7 mouse cellular contexts compared by ENCODE assay signal in the genomic region with DNA sequence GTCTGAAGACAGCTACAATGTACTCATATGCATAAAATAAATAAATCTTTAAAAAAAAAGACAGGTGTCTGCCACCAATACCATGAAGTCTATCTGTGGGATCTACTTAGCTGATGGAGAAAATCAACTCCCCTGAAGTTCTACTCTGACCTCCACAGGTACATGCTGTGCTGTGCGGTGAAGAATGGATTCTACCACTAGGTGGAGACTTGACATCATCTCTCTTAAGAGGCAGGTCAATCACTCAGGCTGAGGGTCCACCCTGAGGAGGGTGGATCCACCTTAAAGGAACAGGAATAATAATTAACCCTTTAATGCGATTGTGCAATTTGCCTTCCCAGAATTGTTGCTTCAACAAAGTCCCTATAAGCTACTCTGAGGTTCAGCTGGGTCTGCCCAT. TPM values are rescaled to one million over a fixed set of nuclear protein-coding genes. Genes with fewer than 3 reads are reported as not detected.
DNase-seq lines count a peak whose midpoint lies in the region; ATAC-seq and TF ChIP-seq lines count a peak whose summit lies in the region.

No protein-coding gene starts in this region.

- DNase-seq in midbrain, postnatal 0 days (ENCODE audit: low spot score): peak; percentile 28
- peak; percentile 50 for DNase-seq in kidney, postnatal 10 days
- DNase-seq in frontal cortex, postnatal 36 days (ENCODE audit: low spot score in 2 of 2): no peak
- no peak for DNase-seq in layer of hippocampus, adult 8-10 months (ENCODE audit: low spot score in 2 of 2)

- WGBS in midbrain, postnatal 0 days: 17% methylated on average over 2 of the region's 2 CpGs
- 20% methylated on average over 2 of the region's 2 CpGs for WGBS in midbrain, embryonic 16.5 days
- WGBS in stomach, embryonic 15.5 days: 21% methylated on average over 2 of the region's 2 CpGs

- no peak for ATAC-seq in midbrain, postnatal 0 days (ENCODE audit: low FRiP score)
- ATAC-seq in midbrain, embryonic 16.5 days: no peak
- ATAC-seq in stomach, embryonic 15.5 days (ENCODE audit: insufficient read depth, low FRiP score, low read depth): 0 out of 2 replicates have a peak, but pooled peaks have one; percentile 71

- no peak for TF ChIP-seq POLR2A in bone marrow macrophage, adult 2 months (IDR thresholded peaks at IDR 0.05; ENCODE audit: borderline replicate concordance, low read depth, low read length)

- H3K27ac ChIP-seq in midbrain, postnatal 0 days (ENCODE audit: low read depth, low read length): no peak overlapping the region
- no peak overlapping the region for H3K27ac ChIP-seq in midbrain, embryonic 16.5 days (ENCODE audit: low read length)
- H3K27ac ChIP-seq in bone marrow macrophage, adult 2 months (ENCODE audit: insufficient read depth, low read depth, low read length): no peak overlapping the region
- no peak overlapping the region for H3K27ac ChIP-seq in stomach, embryonic 15.5 days

- no peaks in the 10 kb centered on the region for H3K36me3 ChIP-seq in midbrain, postnatal 0 days (ENCODE audit: insufficient read depth, low read length)
- no peaks in the 10 kb centered on the region for H3K36me3 ChIP-seq in midbrain, embryonic 16.5 days (ENCODE audit: control insufficient read depth, insufficient read depth, low read length)
- H3K36me3 ChIP-seq in stomach, embryonic 15.5 days: no peaks in the 10 kb centered on the region

- H3K4me3 ChIP-seq in midbrain, postnatal 0 days (ENCODE audit: low read depth, low read length): no peak overlapping the region
- H3K4me3 ChIP-seq in midbrain, embryonic 16.5 days (ENCODE audit: low read depth, low read length): no peak overlapping the region
- no peak overlapping the region for H3K4me3 ChIP-seq in bone marrow macrophage, adult 2 months (ENCODE audit: insufficient read depth, low read length)
- H3K4me3 ChIP-seq in stomach, embryonic 15.5 days (replicated peaks): no peak overlapping the region

- TF ChIP-seq CTCF in midbrain, postnatal 0 days (IDR thresholded peaks at IDR 0.05): peak; percentile 60
- TF ChIP-seq CTCF in bone marrow macrophage, adult 2 months (IDR thresholded peaks at IDR 0.05; ENCODE audit: low read depth, low read length): 0 out of 2 replicates have a peak, but pooled peaks have one; percentile 24

- no peak overlapping the region for H3K4me2 ChIP-seq in midbrain, postnatal 0 days (ENCODE audit: low read depth, low read length, poor library complexity, severe bottlenecking)
- H3K4me2 ChIP-seq in midbrain, embryonic 16.5 days (ENCODE audit: low read length): no peak overlapping the region
- no peak overlapping the region for H3K4me2 ChIP-seq in stomach, embryonic 15.5 days

- no peaks in the 10 kb centered on the region for H3K4me1 ChIP-seq in midbrain, postnatal 0 days (ENCODE audit: insufficient read depth, low read length)
- no peaks in the 10 kb centered on the region for H3K4me1 ChIP-seq in midbrain, embryonic 16.5 days (ENCODE audit: control insufficient read depth, insufficient read depth, low read length)
- peaks cover 7% of the 10 kb centered on the region for H3K4me1 ChIP-seq in bone marrow macrophage, adult 2 months (ENCODE audit: control insufficient read depth, insufficient read depth, low read length)
- no peaks in the 10 kb centered on the region for H3K4me1 ChIP-seq in stomach, embryonic 15.5 days

- no peak overlapping the region for H3K9ac ChIP-seq in midbrain, postnatal 0 days (replicated peaks; ENCODE audit: low read length, poor library complexity, severe bottlenecking)
- H3K9ac ChIP-seq in midbrain, embryonic 16.5 days (ENCODE audit: low read depth, low read length): no peak overlapping the region
- no peak overlapping the region for H3K9ac ChIP-seq in stomach, embryonic 15.5 days

- no peaks in the 10 kb centered on the region for H3K27me3 ChIP-seq in midbrain, postnatal 0 days (ENCODE audit: insufficient read depth, low read length)
- H3K27me3 ChIP-seq in midbrain, embryonic 16.5 days (ENCODE audit: control insufficient read depth, insufficient read depth, low read depth, low read length): no peaks in the 10 kb centered on the region
- H3K27me3 ChIP-seq in stomach, embryonic 15.5 days (replicated peaks): no peaks in the 10 kb centered on the region

- H3K9me3 ChIP-seq in midbrain, postnatal 0 days (ENCODE audit: low read length): no peaks in the 10 kb centered on the region
- no peaks in the 10 kb centered on the region for H3K9me3 ChIP-seq in midbrain, embryonic 16.5 days (replicated peaks; ENCODE audit: control insufficient read depth, low read length, poor library complexity, severe bottlenecking)
- no peaks in the 10 kb centered on the region for H3K9me3 ChIP-seq in stomach, embryonic 15.5 days

RNA-seq across cellular contexts. Expression of gene Oscar, which starts 9.2 kb away (rescaled TPM):
- total RNA-seq in midbrain, postnatal 0 days (2014; rRNA removed): 0.55 and 1.3 TPM in 2 replicates
- 0.63 and 0.77 TPM in 2 replicates for polyA plus RNA-seq in midbrain, postnatal 0 days (2015; fragmentation: Nextera tagmentation; extraction: Ambion mirVana)
- 0.43 and 0.72 TPM in 2 replicates for polyA plus RNA-seq in midbrain, embryonic 16.5 days (2015; fragmentation: Nextera tagmentation; extraction: Ambion mirVana)
- not detected in 2 replicates for polyA plus RNA-seq in bone marrow macrophage, adult 2 months (2012; ENCODE audit: insufficient read depth, insufficient read length, missing spikeins)
- polyA plus RNA-seq in stomach, embryonic 15.5 days (2015; fragmentation: Nextera tagmentation; extraction: Ambion mirVana): 0.06 and 0.26 TPM in 2 replicates
- 1 to 10 TPM in 2 of 4 experiments, under 1 TPM in 2; 0.66 to 1.5 (median 1.1) TPM for total RNA-seq in layer of hippocampus, adult 8-10 months (2022)

RNA-seq across cellular contexts. Expression of gene Ndufa3, which starts 10.4 kb away (rescaled TPM):
- total RNA-seq in midbrain, postnatal 0 days (2014; rRNA removed): 340 and 373 TPM in 2 replicates
- 556 and 624 TPM in 2 replicates for polyA plus RNA-seq in midbrain, postnatal 0 days (2015; fragmentation: Nextera tagmentation; extraction: Ambion mirVana)
- polyA plus RNA-seq in midbrain, embryonic 16.5 days (2015; fragmentation: Nextera tagmentation; extraction: Ambion mirVana): 375 and 400 TPM in 2 replicates
- 294 and 360 TPM in 2 replicates for polyA plus RNA-seq in bone marrow macrophage, adult 2 months (2012; ENCODE audit: insufficient read depth, insufficient read length, missing spikeins)
- polyA plus RNA-seq in stomach, embryonic 15.5 days (2015; fragmentation: Nextera tagmentation; extraction: Ambion mirVana): 456 and 472 TPM in 2 replicates
- total RNA-seq in layer of hippocampus, adult 8-10 months (2022): 100 to 1,000 TPM; 526 to 633 (median 592) TPM

RNA-seq across cellular contexts. Expression of gene Tfpt, which starts 22.9 kb away (rescaled TPM):
- total RNA-seq in midbrain, postnatal 0 days (2014; rRNA removed): 19.7 and 30.7 TPM in 2 replicates
- polyA plus RNA-seq in midbrain, postnatal 0 days (2015; fragmentation: Nextera tagmentation; extraction: Ambion mirVana): 33.5 and 35.6 TPM in 2 replicates
- 31.8 and 37.2 TPM in 2 replicates for polyA plus RNA-seq in midbrain, embryonic 16.5 days (2015; fragmentation: Nextera tagmentation; extraction: Ambion mirVana)
- 22.6 and 24.4 TPM in 2 replicates for polyA plus RNA-seq in bone marrow macrophage, adult 2 months (2012; ENCODE audit: insufficient read depth, insufficient read length, missing spikeins)
- 23.7 and 25.2 TPM in 2 replicates for polyA plus RNA-seq in stomach, embryonic 15.5 days (2015; fragmentation: Nextera tagmentation; extraction: Ambion mirVana)
- 10 to 100 TPM; 36.3 to 53.8 (median 39.7) TPM for total RNA-seq in layer of hippocampus, adult 8-10 months (2022)

RNA-seq across cellular contexts. Expression of gene Prpf31, which starts 23.0 kb away (rescaled TPM):
- 58.6 and 58.9 TPM in 2 replicates for total RNA-seq in midbrain, postnatal 0 days (2014; rRNA removed)
- 66.0 and 73.8 TPM in 2 replicates for polyA plus RNA-seq in midbrain, postnatal 0 days (2015; fragmentation: Nextera tagmentation; extraction: Ambion mirVana)
- polyA plus RNA-seq in midbrain, embryonic 16.5 days (2015; fragmentation: Nextera tagmentation; extraction: Ambion mirVana): 86.7 and 89.1 TPM in 2 replicates
- polyA plus RNA-seq in bone marrow macrophage, adult 2 months (2012; ENCODE audit: insufficient read depth, insufficient read length, missing spikeins): 37.6 and 46.3 TPM in 2 replicates
- 82.5 and 90.0 TPM in 2 replicates for polyA plus RNA-seq in stomach, embryonic 15.5 days (2015; fragmentation: Nextera tagmentation; extraction: Ambion mirVana)
- 10 to 100 TPM; 50.3 to 53.0 (median 51.0) TPM for total RNA-seq in layer of hippocampus, adult 8-10 months (2022)

RNA-seq across cellular contexts. Expression of gene Cnot3, which starts 38.3 kb away (rescaled TPM):
- 15.1 and 23.3 TPM in 2 replicates for total RNA-seq in midbrain, postnatal 0 days (2014; rRNA removed)
- polyA plus RNA-seq in midbrain, postnatal 0 days (2015; fragmentation: Nextera tagmentation; extraction: Ambion mirVana): 27.1 and 32.6 TPM in 2 replicates
- polyA plus RNA-seq in midbrain, embryonic 16.5 days (2015; fragmentation: Nextera tagmentation; extraction: Ambion mirVana): 37.4 and 38.9 TPM in 2 replicates
- polyA plus RNA-seq in bone marrow macrophage, adult 2 months (2012; ENCODE audit: insufficient read depth, insufficient read length, missing spikeins): 66.9 and 69.0 TPM in 2 replicates
- 44.6 and 46.4 TPM in 2 replicates for polyA plus RNA-seq in stomach, embryonic 15.5 days (2015; fragmentation: Nextera tagmentation; extraction: Ambion mirVana)
- 10 to 100 TPM; 49.6 to 68.5 (median 58.8) TPM for total RNA-seq in layer of hippocampus, adult 8-10 months (2022)

Comparison
In these comparisons a context has a peak if more than half of its experiments do, and no peak if none do; other contexts are left out.
1. DNase-seq: peak in midbrain, postnatal 0 days (single experiment) and kidney, postnatal 10 days (single experiment); none in frontal cortex, postnatal 36 days (0 of 2) and layer of hippocampus, adult 8-10 months (0 of 2).